ENCODE assay signal across 8 mouse cellular contexts in genomic region chr2:30983024-30983423, GRCm38 (mm10). TPM values are rescaled to one million over a fixed set of nuclear protein-coding genes. Genes with fewer than 3 reads are reported as not detected.
DNase-seq lines count a peak whose midpoint lies in the region; ATAC-seq and TF ChIP-seq lines count a peak whose summit lies in the region.

No protein-coding gene starts in this region.

- no peak for TF ChIP-seq EP300 in heart, postnatal 0 days (IDR thresholded peaks at IDR 0.05; ENCODE audit: low read depth)

- DNase-seq in heart, postnatal 36 days = no peak
- DNase-seq in G1E (ENCODE audit: low spot score) = no peak
- DNase-seq in heart, postnatal 0 days (ENCODE audit: low spot score) = no peak
- no peak for DNase-seq in midbrain, embryonic 10.5 days (ENCODE audit: low spot score)
- no peak for DNase-seq in adrenal gland, postnatal 14 days
- no peak for DNase-seq in embryo, embryonic 11 days
- no peak for DNase-seq in gastrocnemius, postnatal 4 days (ENCODE audit: low spot score in 2 of 2)

- H3K4me3 ChIP-seq in heart, embryonic 15.5 days = peak overlapping the region; percentile 84
- peak overlapping the region; percentile 87; the same call in 1 of the 2 replicates for H3K4me3 ChIP-seq in G1E (ENCODE audit: low read depth, low read length)
- H3K4me3 ChIP-seq in heart, postnatal 0 days (ENCODE audit: low read depth, low read length) = peak overlapping the region; percentile 68
- H3K4me3 ChIP-seq in midbrain, embryonic 10.5 days = peak overlapping the region; percentile 86

- no peaks in the 10 kb centered on the region for H3K27me3 ChIP-seq in heart, embryonic 15.5 days
- no peaks in the 10 kb centered on the region for H3K27me3 ChIP-seq in G1E (ENCODE audit: insufficient read depth, low read length)
- no peaks in the 10 kb centered on the region for H3K27me3 ChIP-seq in heart, postnatal 0 days (ENCODE audit: control insufficient read depth, insufficient read depth, low read length)
- 0 out of 2 replicates have a peak, but pooled peaks cover 3% of the 10 kb centered on the region for H3K27me3 ChIP-seq in midbrain, embryonic 10.5 days (ENCODE audit: low read depth, poor library complexity, severe bottlenecking)

- peak overlapping the region; percentile 73; the same call in 1 of the 2 replicates for H3K27ac ChIP-seq in heart, embryonic 15.5 days
- 0 out of 2 replicates have a peak overlapping the region, but pooled peaks have one; percentile 53 for H3K27ac ChIP-seq in heart, postnatal 0 days (ENCODE audit: low read depth)
- 0 out of 2 replicates have a peak overlapping the region, but pooled peaks have one; percentile 85 for H3K27ac ChIP-seq in midbrain, embryonic 10.5 days (replicated peaks)

- H3K9ac ChIP-seq in heart, embryonic 15.5 days = peak overlapping the region; percentile 72; the same call in 1 of the 2 replicates
- no peak overlapping the region for H3K9ac ChIP-seq in heart, postnatal 0 days (replicated peaks; ENCODE audit: low read depth, low read length)

- TF ChIP-seq CTCF in G1E (IDR thresholded peaks at IDR 0.05; ENCODE audit: low read depth, low read length) = no peak
- no peak for TF ChIP-seq CTCF in heart, postnatal 0 days (IDR thresholded peaks at IDR 0.05; ENCODE audit: low read depth)

- intact Hi-C loops in heart, postnatal 36 days (cut with DNase I) = loop anchor here (2.0 kb wide), 1 partner anchor 28 kb away; no protein-coding TSS in a partner anchor

- H3K9me3 ChIP-seq in heart, embryonic 15.5 days (replicated peaks) = no peaks in the 10 kb centered on the region
- no peaks in the 10 kb centered on the region for H3K9me3 ChIP-seq in G1E (replicated peaks)
- no peaks in the 10 kb centered on the region for H3K9me3 ChIP-seq in heart, postnatal 0 days (replicated peaks; ENCODE audit: control insufficient read depth, low read length)
- no peaks in the 10 kb centered on the region for H3K9me3 ChIP-seq in midbrain, embryonic 10.5 days (replicated peaks)

- H3K4me1 ChIP-seq in heart, embryonic 15.5 days (replicated peaks) = peaks cover 42% of the 10 kb centered on the region
- H3K4me1 ChIP-seq in G1E (ENCODE audit: insufficient read depth, low read depth, low read length) = peaks cover 47% of the 10 kb centered on the region
- H3K4me1 ChIP-seq in heart, postnatal 0 days (ENCODE audit: control insufficient read depth, insufficient read depth) = peaks cover 16% of the 10 kb centered on the region
- peaks cover 34% of the 10 kb centered on the region for H3K4me1 ChIP-seq in midbrain, embryonic 10.5 days

- peak overlapping the region; percentile 78 for H3K4me2 ChIP-seq in heart, embryonic 15.5 days
- H3K4me2 ChIP-seq in heart, postnatal 0 days (ENCODE audit: low read depth, low read length) = peak overlapping the region; percentile 73

- ATAC-seq in heart, embryonic 15.5 days (replicated peaks; ENCODE audit: insufficient number of reproducible peaks, insufficient read depth, low FRiP score, low read depth) = no peak
- ATAC-seq in G1E (ENCODE audit: extremely low read depth, insufficient number of reproducible peaks, low FRiP score, poor library complexity, severe bottlenecking) = no peak
- ATAC-seq in heart, postnatal 0 days (ENCODE audit: insufficient read depth, low read depth) = no peak

- H3K36me3 ChIP-seq in heart, embryonic 15.5 days = peaks cover 12% of the 10 kb centered on the region; the same call in 1 of the 2 replicates
- peaks cover 50% of the 10 kb centered on the region for H3K36me3 ChIP-seq in G1E (replicated peaks)
- peaks cover 14% of the 10 kb centered on the region for H3K36me3 ChIP-seq in heart, postnatal 0 days (replicated peaks; ENCODE audit: control insufficient read depth, insufficient read depth, low read length)
- peaks cover 22% of the 10 kb centered on the region for H3K36me3 ChIP-seq in midbrain, embryonic 10.5 days

- WGBS in heart, embryonic 15.5 days = 43% methylated on average over 7 of the region's 7 CpGs
- 41% methylated on average over 7 of the region's 7 CpGs for WGBS in heart, postnatal 0 days
- WGBS in midbrain, embryonic 10.5 days = 57% methylated on average over 7 of the region's 7 CpGs

RNA-seq across cellular contexts. Expression of gene Usp20, which starts 0.9 kb away (rescaled TPM):
- 38.5 and 42.9 TPM in 2 replicates for polyA plus RNA-seq in heart, embryonic 15.5 days (2015; fragmentation: Nextera tagmentation; extraction: Ambion mirVana)
- total RNA-seq in heart, postnatal 36 days (2021) = 10 to 100 TPM; 50.6 to 53.1 TPM
- total RNA-seq in G1E (2014; fragmentation: Nextera tagmentation) (11.8 and 16.6 TPM in 2 replicates), G1E (2017) (7.0 and 8.2 TPM in 2 replicates)
- polyA plus RNA-seq in G1E (2012) = 7.0 and 9.4 TPM in 2 replicates
- total RNA-seq in heart, postnatal 0 days (2014; rRNA removed; ENCODE audit: low replicate concordance) = 78.4 and 81.7 TPM in 2 replicates
- 27.6 and 31.2 TPM in 2 replicates for polyA plus RNA-seq in heart, postnatal 0 days (2015; fragmentation: Nextera tagmentation; extraction: Ambion mirVana)
- polyA plus RNA-seq in midbrain, embryonic 10.5 days (2016; fragmentation: Nextera tagmentation; extraction: Ambion mirVana) = 19.8 and 27.6 TPM in 2 replicates
- total RNA-seq in adrenal gland, postnatal 14 days (2021) = 17.4 and 23.5 TPM in 2 replicates
- 10 to 100 TPM; 40.0 to 44.8 TPM for total RNA-seq in gastrocnemius, postnatal 4 days (2021)

RNA-seq across cellular contexts. Expression of gene BC005624, which starts 1.0 kb away (rescaled TPM):
- 33.3 and 38.4 TPM in 2 replicates for polyA plus RNA-seq in heart, embryonic 15.5 days (2015; fragmentation: Nextera tagmentation; extraction: Ambion mirVana)
- 10 to 100 TPM; 19.6 to 22.5 TPM for total RNA-seq in heart, postnatal 36 days (2021)
- total RNA-seq in G1E (2014; fragmentation: Nextera tagmentation) (28.6 and 37.8 TPM in 2 replicates), G1E (2017) (69.3 and 82.1 TPM in 2 replicates)
- 17.6 and 30.9 TPM in 2 replicates for polyA plus RNA-seq in G1E (2012)
- 7.6 and 13.8 TPM in 2 replicates for total RNA-seq in heart, postnatal 0 days (2014; rRNA removed; ENCODE audit: low replicate concordance)
- polyA plus RNA-seq in heart, postnatal 0 days (2015; fragmentation: Nextera tagmentation; extraction: Ambion mirVana) = 21.1 and 23.7 TPM in 2 replicates
- 63.3 and 71.9 TPM in 2 replicates for polyA plus RNA-seq in midbrain, embryonic 10.5 days (2016; fragmentation: Nextera tagmentation; extraction: Ambion mirVana)
- 33.0 and 37.0 TPM in 2 replicates for total RNA-seq in adrenal gland, postnatal 14 days (2021)
- total RNA-seq in gastrocnemius, postnatal 4 days (2021) = 10 to 100 TPM; 17.4 to 21.3 TPM

RNA-seq across cellular contexts. Expression of gene Tor1a, which starts 15.3 kb away (rescaled TPM):
- 45.9 and 49.4 TPM in 2 replicates for polyA plus RNA-seq in heart, embryonic 15.5 days (2015; fragmentation: Nextera tagmentation; extraction: Ambion mirVana)
- total RNA-seq in heart, postnatal 36 days (2021) = 10 to 100 TPM; 11.0 to 12.5 TPM
- 31.2 and 33.0 TPM in 2 replicates for total RNA-seq in G1E (2014; fragmentation: Nextera tagmentation)
- 45.2 and 47.0 TPM in 2 replicates for total RNA-seq in G1E (2017)
- 94.3 and 129 TPM in 2 replicates for polyA plus RNA-seq in G1E (2012)
- 27.1 and 43.9 TPM in 2 replicates for total RNA-seq in heart, postnatal 0 days (2014; rRNA removed; ENCODE audit: low replicate concordance)
- 32.7 and 35.0 TPM in 2 replicates for polyA plus RNA-seq in heart, postnatal 0 days (2015; fragmentation: Nextera tagmentation; extraction: Ambion mirVana)
- 90.6 and 94.5 TPM in 2 replicates for polyA plus RNA-seq in midbrain, embryonic 10.5 days (2016; fragmentation: Nextera tagmentation; extraction: Ambion mirVana)
- total RNA-seq in adrenal gland, postnatal 14 days (2021) = 33.5 and 42.5 TPM in 2 replicates
- total RNA-seq in gastrocnemius, postnatal 4 days (2021) = 10 to 100 TPM; 21.4 to 23.1 TPM

RNA-seq across cellular contexts. Expression of gene Tor1b, which starts 30.3 kb away (rescaled TPM):
- 20.4 and 25.0 TPM in 2 replicates for polyA plus RNA-seq in heart, embryonic 15.5 days (2015; fragmentation: Nextera tagmentation; extraction: Ambion mirVana)
- 10 to 100 TPM; 25.3 to 29.3 TPM for total RNA-seq in heart, postnatal 36 days (2021)
- total RNA-seq in G1E (2014; fragmentation: Nextera tagmentation) = 16.5 and 25.6 TPM in 2 replicates
- 34.0 and 36.9 TPM in 2 replicates for total RNA-seq in G1E (2017)
- polyA plus RNA-seq in G1E (2012) = 12.4 and 12.5 TPM in 2 replicates
- 39.8 and 45.4 TPM in 2 replicates for total RNA-seq in heart, postnatal 0 days (2014; rRNA removed; ENCODE audit: low replicate concordance)
- 19.0 and 20.4 TPM in 2 replicates for polyA plus RNA-seq in heart, postnatal 0 days (2015; fragmentation: Nextera tagmentation; extraction: Ambion mirVana)
- polyA plus RNA-seq in midbrain, embryonic 10.5 days (2016; fragmentation: Nextera tagmentation; extraction: Ambion mirVana) = 21.9 and 22.4 TPM in 2 replicates
- 40.7 and 41.9 TPM in 2 replicates for total RNA-seq in adrenal gland, postnatal 14 days (2021)
- 10 to 100 TPM; 29.3 to 30.4 TPM for total RNA-seq in gastrocnemius, postnatal 4 days (2021)

RNA-seq across cellular contexts. Expression of gene Ptges, which starts 53.4 kb away (rescaled TPM):
- polyA plus RNA-seq in heart, embryonic 15.5 days (2015; fragmentation: Nextera tagmentation; extraction: Ambion mirVana) = 2.6 and 4.4 TPM in 2 replicates
- 1 to 10 TPM; 1.7 to 1.9 TPM for total RNA-seq in heart, postnatal 36 days (2021)
- total RNA-seq in G1E (2014; fragmentation: Nextera tagmentation) = not detected in 2 replicates
- total RNA-seq in G1E (2017) = 0.11 and 0.12 TPM in 2 replicates
- polyA plus RNA-seq in G1E (2012) = not detected in 2 replicates
- 1.1 and 1.5 TPM in 2 replicates for total RNA-seq in heart, postnatal 0 days (2014; rRNA removed; ENCODE audit: low replicate concordance)
- polyA plus RNA-seq in heart, postnatal 0 days (2015; fragmentation: Nextera tagmentation; extraction: Ambion mirVana) = 1.2 and 1.4 TPM in 2 replicates
- polyA plus RNA-seq in midbrain, embryonic 10.5 days (2016; fragmentation: Nextera tagmentation; extraction: Ambion mirVana) = 5.8 and 9.7 TPM in 2 replicates
- total RNA-seq in adrenal gland, postnatal 14 days (2021) = 11.7 and 12.7 TPM in 2 replicates
- 10 to 100 TPM in 1 of 2 experiments, 1 to 10 TPM in 1; 8.8 to 12.1 TPM for total RNA-seq in gastrocnemius, postnatal 4 days (2021)
